17 mouse cellular contexts compared by ENCODE assay signal in the genomic region with DNA sequence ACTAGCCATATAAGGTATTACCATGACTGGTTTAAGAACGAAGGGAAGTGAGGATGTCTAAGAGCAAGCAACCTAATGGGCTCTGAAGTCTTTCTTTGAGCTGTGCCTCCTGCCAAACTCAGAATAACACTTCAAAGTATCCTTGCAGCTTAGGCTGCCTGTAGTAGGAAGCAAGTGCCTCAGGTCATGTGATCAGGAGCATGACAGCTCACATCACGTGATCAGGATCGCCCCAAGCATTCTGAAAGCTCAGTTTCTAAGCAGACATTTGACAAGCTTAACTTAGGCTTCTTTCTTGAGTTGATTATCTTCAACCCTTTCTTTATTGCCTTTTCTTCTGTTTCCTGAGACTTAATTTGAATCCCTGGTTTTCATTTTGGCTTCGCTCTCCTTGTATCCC.
"Had no signal": no experiment of that assay in that cellular context is flagged by ENCODE, and none has a peak within 500 bp of the region (broad histone marks: within the 10 kb centered on the region; RNA-seq: fewer than 3 reads in every experiment).

No protein-coding gene starts in this region.

- H3K27me3 ChIP-seq: midbrain, embryonic 12.5 days; midbrain, embryonic 15.5 days; neural tube, embryonic 13.5 days; neural tube, embryonic 15.5 days had no signal

- H3K9ac ChIP-seq: lung, embryonic 14.5 days; midbrain, embryonic 12.5 days; midbrain, embryonic 15.5 days; neural tube, embryonic 13.5 days; neural tube, embryonic 15.5 days had no signal

- H3K27ac ChIP-seq: midbrain, embryonic 10.5 days; midbrain, embryonic 12.5 days; midbrain, embryonic 15.5 days; neural tube, embryonic 13.5 days; neural tube, embryonic 15.5 days had no signal

- ATAC-seq: midbrain, embryonic 15.5 days had no signal

- H3K4me2 ChIP-seq: lung, embryonic 14.5 days; midbrain, embryonic 12.5 days; midbrain, embryonic 15.5 days; neural tube, embryonic 13.5 days; neural tube, embryonic 15.5 days had no signal

- H3K36me3 ChIP-seq: midbrain, embryonic 10.5 days; midbrain, embryonic 12.5 days; midbrain, embryonic 15.5 days; neural tube, embryonic 13.5 days; neural tube, embryonic 15.5 days had no signal

- H3K9me3 ChIP-seq: midbrain, embryonic 10.5 days; midbrain, embryonic 12.5 days; midbrain, embryonic 15.5 days; neural tube, embryonic 13.5 days; neural tube, embryonic 15.5 days had no signal

- DNase-seq: lung, adult 18-20 months; lung, embryonic 14.5 days; lung, postnatal 10 days; lung, postnatal 4 days; retina, postnatal 1 day; right cerebral cortex, adult 18-20 months; right cerebral cortex, postnatal 25 days; right cerebral cortex, postnatal 4 days; spleen, adult 18-20 months; thymus, adult 18-20 months; thymus, postnatal 14 days; thymus, postnatal 36 days had no signal

- H3K4me3 ChIP-seq: midbrain, embryonic 10.5 days; midbrain, embryonic 12.5 days; midbrain, embryonic 15.5 days; neural tube, embryonic 13.5 days; neural tube, embryonic 15.5 days had no signal

- H3K4me1 ChIP-seq: midbrain, embryonic 10.5 days; midbrain, embryonic 12.5 days; midbrain, embryonic 15.5 days; neural tube, embryonic 15.5 days had no signal
